Mouse (Mus musculus): ENCODE data around the gene Bak1.

Gene Bak1

DNA sequence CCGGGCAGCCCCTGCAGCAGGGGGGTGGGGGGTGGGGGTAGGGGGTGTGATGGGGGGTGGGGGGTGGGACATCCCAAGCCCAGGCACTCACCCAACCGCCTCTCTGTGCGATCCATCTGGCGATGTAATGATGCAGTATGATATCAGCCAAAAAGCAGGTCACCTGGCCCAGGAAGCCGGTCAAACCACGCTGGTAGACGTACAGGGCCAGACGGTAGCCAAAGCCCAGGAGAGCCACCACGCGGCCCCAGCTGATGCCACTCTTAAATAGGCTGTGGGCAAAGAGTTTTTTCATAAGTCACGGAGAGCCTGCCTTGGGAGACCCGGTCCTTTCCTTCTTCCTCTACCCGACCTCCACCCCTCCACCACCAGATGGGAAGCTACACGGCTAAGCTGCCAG is 7.7 kb downstream of the Bak1 start:
- no peak for DNase-seq

DNA sequence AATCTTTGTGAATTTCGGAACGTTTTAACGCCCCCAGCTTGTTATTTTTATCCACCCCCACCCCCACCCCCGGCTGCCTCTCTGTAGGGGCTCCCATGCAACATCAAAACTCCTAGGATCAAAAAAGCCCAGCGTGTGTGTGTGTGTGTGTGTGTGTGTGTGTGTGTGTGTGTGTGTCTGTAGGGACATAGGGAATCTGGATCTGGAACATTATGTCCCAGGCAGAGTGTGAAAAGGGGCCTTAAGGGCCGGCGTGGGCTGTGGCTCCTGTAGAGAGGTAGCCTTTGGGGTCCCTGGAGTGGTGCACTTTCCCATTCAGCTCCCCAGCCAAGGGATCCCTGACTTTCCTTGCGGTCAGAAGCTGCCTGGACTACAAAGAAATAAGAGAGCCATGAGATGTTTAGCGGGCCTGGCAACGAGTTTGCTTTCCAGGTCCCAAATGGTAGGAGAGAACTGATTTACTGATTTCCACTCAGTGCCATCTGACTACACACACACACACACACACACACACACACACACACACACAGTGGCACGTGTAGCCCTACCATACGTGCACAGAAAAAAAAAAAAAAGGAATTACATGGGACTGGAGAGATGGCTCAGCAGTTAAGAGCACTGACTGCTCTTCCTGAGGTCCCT is 10.1 kb downstream of the Bak1 start:
- no peak for DNase-seq

DNA sequence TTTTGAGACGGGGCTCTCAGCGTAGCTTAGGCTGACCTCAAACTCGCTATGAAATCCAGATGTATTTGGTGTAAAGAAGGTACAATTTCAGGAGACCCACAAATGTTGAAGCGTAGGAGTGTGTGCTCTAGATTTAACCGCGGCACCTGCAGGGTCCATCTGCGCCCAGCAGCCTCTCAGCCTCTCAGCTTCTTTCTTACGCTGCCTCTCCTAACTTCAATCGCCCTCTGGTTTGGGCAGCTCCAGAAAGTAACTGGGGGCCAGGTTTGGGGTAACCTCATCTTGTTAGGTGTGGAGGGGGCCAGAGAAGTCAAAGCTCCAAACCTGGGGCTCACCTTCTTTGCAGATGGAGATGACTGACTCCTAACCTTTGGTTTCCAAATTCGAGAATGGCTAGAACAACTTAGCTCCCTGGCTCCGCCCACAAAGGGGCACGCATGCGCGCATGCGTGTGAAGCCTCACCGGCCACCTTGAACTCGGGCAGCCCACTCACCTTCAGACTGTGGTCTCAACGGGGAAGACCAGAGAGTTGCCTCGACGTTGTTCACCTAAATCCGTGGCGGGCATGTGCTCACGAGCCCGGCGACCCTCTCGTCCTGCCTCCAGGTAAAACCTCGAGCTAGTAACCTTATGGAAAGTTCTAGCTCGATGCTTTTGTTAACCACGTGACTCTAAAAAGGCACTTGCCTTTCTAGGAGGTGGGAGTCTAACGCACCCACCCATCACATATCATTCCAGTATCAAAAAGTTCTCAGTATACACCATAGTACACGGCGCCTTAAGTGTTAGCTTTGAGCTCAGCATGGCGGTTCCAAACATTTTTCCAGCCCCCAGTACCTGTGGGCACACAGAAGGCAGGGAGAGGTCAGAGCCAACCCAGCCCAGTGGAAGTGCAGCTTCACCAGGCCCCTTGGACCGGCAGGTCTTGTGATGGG is 11.0 kb downstream of the Bak1 start:
- peak; percentile 90 for DNase-seq

DNA sequence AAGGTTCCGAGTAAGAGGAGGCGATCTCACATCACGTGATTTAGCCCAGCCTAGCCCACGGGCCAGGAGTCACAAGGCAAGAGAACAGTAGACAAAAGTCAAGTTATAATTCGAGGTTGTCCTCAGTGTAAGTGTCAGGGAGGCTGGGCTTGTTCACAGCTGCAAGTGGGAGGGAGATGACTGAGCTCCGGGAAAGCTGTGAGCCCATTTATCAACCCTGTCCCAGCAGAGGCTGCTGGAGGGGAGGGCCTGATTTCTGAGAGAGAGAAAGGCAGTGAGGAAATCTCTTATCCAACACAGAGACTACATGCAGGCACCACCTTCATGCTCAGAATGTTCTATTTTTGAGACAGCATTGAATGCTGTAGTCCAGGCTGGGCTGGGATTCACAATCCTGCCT is 15.9 kb downstream of the Bak1 start:
- peak; percentile 40 for DNase-seq

GRCm38 (mm10) chr17:27011998-27012672 is 16.7 kb downstream of the Bak1 start:
- peak; percentile 71 for DNase-seq

- DNase-seq = no peak
These were observed 17.6 kb downstream of the Bak1 start for GRCm38 (mm10) chr17:27011167-27011566.

DNA sequence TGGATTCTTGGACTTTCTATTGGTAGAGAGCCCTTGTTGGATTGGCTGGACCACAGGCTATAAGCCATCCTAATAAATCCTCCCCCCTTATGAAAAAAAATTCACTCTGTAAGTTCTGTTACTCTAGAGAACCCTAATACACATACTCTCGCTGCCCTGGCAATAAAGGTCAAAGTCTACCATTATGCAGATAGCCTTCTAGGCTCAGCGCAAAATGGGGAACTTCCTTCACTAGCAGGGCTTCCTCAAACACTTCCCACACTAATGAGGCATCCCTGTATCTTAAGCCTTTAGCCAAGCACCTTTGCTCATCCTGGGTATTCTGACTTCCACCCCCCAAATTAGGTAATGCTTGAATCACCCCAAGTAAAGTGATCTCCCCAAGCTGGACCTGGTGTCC is 20.5 kb downstream of the Bak1 start:
- DNase-seq = no peak

- DNase-seq = no peak
These were observed 23.2 kb downstream of the Bak1 start for GRCm38 (mm10) chr17:27005644-27006043.

GRCm38 (mm10) chr17:27004903-27005485 is 23.8 kb downstream of the Bak1 start:
- DNase-seq = no peak

GRCm38 (mm10) chr17:27004431-27004830 is 24.4 kb downstream of the Bak1 start:
- DNase-seq = peak; percentile 77

DNA sequence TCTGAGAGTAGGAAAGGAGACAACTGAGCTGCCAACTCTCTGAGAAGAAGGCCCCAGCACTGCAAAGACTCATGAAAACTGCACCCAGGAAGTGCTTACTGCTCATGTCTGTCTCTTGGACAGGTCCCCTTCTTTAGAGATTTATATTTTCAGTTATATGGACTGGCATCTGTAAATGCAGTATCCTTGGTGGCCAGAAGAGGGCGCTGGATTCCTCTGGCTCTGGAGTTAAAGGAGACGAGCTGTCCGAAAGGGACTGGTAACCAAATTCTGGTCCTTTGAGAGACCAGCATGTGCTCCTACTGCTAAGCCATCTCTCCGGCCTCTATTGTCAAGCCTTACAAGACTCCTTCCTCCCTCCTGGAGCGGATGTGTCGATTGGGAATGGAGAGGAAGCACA is 26.9 kb downstream of the Bak1 start:
- DNase-seq = peak; percentile 64

DNA sequence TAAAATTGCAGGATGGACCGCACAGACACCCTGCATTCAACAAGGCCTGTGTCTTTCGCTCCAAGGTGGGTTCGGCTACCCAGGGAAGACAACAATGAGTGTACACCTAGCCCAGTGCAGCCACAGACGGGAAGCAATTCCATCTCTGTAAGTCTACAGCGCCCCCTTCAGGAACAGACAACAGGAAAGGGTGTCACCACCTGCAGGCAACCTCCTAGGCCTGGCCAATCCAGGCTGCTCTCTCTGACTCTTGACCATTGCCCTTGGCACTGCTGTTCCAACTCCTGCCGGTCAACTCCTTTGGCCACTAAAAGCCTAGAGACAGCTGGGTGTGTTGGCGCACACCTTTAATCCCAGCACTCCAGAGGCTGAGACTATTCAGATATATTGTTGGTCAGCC is 27.7 kb downstream of the Bak1 start:
- peak; percentile 56 for DNase-seq

GRCm38 (mm10) chr17:26999996-27000395 is 28.8 kb downstream of the Bak1 start:
- DNase-seq = no peak

DNA sequence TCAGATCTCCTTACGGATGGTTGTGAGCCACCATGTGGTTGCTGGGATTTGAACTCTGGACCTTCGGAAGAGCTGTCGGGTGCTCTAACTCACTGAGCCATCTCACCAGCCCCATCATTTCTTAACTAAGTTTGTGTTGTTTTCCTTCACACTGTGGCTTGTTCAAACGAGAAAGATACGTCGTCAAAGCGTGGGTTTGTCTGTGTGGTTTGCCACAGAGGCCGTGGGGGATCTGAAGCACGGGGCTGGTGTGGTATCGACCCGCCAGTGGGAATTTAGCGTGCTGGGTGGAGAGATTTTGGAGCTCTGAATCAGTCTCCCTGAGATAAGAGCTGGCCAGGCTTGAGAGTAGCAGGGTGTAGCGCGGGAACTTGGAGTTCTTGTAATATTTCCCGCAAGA is 30.5 kb downstream of the Bak1 start:
- no peak for DNase-seq

GRCm38 (mm10) chr17:26997661-26998060 is 31.1 kb downstream of the Bak1 start:
- DNase-seq = no peak

GRCm38 (mm10) chr17:26995562-26995961 is 33.2 kb downstream of the Bak1 start:
- DNase-seq = no peak

DNA sequence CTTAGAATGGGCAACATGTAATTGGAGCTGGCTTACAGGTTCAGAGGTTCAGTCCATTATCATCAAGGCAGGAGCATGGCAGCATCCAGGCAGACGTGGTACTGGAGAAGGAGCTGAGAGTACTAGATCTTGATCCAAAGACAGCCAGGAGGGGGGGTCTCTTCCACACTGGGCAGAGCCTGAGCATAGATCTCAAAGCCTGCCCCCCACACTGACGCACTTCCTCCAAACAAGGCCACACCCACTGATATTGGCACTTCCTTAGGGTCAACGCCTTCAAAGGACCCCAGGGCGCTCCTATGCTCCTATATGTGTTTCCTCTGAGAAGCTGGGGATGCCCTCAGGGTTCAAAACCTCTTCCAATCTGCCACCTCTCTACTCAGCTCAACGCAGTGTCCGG is 33.8 kb downstream of the Bak1 start:
- DNase-seq = no peak

DNA sequence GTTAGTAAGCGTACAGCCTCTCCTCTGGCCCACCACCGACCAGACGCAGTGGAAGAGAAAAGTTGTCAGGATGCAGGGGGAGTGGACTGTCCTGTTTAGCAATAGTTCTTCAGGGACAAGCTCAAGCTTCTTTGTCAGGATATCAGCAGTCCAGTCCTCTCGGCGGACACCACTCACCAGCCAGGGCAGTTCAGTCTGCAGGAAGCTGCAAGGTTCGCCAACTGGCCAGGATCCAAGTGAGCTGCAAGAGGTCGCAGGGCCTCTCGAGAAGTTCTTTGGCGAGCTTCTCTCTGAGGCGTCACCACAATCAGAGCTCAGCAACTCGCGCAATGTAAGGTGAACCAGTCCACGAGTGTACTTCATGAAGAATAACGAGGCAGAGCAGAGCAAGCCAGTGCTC is 34.4 kb downstream of the Bak1 start:
- DNase-seq = peak; percentile 41

DNA sequence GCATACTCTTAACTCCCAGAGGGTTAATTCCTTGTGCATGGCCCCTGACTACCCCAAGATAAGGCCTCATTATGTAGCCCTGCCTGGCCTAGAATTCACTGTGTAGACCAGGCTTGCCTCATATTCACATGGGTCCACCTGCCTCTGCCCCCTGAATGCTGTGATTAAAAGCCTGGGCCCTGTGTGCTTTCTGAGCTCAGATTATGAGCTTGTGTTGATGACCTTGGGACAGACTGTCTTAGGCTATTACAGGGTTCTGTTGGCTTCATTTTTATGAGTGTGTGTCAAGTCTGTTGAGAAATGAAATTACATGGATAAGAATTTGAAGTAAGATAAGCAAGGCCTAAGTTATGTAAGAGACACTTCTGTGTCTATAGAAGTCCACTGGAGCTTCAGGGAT is 38.3 kb downstream of the Bak1 start:
- DNase-seq = no peak

DNA sequence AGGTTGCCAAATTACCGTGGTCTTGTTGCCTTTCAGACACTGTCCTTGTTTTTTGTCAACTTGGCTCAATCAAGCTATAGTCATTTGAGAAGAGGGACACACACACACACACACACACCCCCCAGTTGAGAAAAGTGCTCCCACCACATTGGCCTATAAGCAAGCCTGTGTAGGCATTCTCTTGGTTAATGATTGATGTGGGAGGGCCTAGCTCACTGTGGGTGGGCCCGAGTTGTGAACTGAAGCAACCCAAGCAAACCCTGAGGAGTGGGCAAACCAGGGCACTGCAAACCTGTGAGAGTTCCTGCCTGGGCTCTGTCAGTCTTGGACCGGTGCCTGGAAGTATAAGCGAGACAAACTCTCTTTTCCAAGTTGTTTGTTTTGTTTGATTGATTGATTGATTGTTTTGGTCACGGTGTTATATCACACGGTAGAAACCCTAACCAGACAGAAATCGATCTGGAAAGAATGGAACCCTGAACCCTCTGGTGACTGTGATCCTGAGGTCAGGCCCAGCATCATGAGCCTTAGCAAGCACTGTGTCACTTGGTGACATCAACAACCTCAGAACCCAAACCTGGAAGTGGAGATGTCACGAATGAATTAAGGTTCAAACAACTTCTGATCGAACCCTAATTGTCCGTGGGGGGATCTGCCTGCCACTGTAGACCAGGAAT is 43.2 kb downstream of the Bak1 start:
- no peak for DNase-seq

GRCm38 (mm10) chr17:26983382-26983781 is 45.4 kb downstream of the Bak1 start:
- no peak for DNase-seq

GRCm38 (mm10) chr17:26981050-26981449 is 47.8 kb downstream of the Bak1 start:
- DNase-seq = no peak

DNA sequence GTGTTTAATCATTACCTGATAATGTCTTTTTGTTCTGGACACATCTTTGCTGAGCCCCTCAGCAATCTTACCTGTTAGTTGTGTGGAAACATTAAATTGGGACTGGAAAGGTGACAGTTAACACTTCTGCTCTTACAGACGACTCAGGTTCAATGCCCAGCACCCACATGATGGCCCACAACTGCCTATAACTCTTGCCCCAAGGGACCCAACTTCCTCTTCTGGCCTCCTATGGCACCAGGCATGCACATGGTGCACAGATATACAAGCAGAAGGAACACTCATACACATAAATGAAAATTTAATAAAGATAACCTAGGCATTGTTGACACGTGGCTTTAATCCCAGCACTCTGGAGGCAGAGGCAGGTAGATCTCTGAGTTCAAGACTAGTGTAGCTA is 49.4 kb downstream of the Bak1 start:
- DNase-seq = no peak

All from liver (tissue).